Comparison of ENCODE assay signal across 9 mouse cellular contexts in genomic region chr2:128395308-128396007, GRCm38 (mm10).
DNase-seq lines count a peak whose midpoint lies in the region; ATAC-seq and TF ChIP-seq lines count a peak whose summit lies in the region.
"Had no signal": no experiment of that assay in that cellular context is flagged by ENCODE, and none has a peak within 500 bp of the region (broad histone marks: within the 10 kb centered on the region; RNA-seq: fewer than 3 reads in every experiment).

No protein-coding gene starts in this region.

- H3K9me3 ChIP-seq in heart, embryonic 11.5 days (replicated peaks; ENCODE audit: control insufficient read depth, low read length), result no peaks in the 10 kb centered on the region
- no peaks in the 10 kb centered on the region for H3K9me3 ChIP-seq in MEL (replicated peaks; ENCODE audit: insufficient read depth, low read length)
- H3K9me3 ChIP-seq in hindbrain, embryonic 15.5 days, result no peaks in the 10 kb centered on the region
- H3K9me3 ChIP-seq in midbrain, postnatal 0 days (ENCODE audit: low read length), result no peaks in the 10 kb centered on the region

- peaks cover 25% of the 10 kb centered on the region for H3K4me1 ChIP-seq in heart, embryonic 11.5 days (ENCODE audit: control insufficient read depth, insufficient read depth, low read length)
- H3K4me1 ChIP-seq in MEL (ENCODE audit: control insufficient read depth in 1 of 2, insufficient read depth in 2 of 2, low read length in 2 of 2), result peaks cover 0 to 14% of the 10 kb centered on the region in 2 experiments; a peak in 1 of 4 replicates
- H3K4me1 ChIP-seq in hindbrain, embryonic 15.5 days (replicated peaks), result 0 out of 2 replicates have a peak, but pooled peaks cover 6% of the 10 kb centered on the region
- no peaks in the 10 kb centered on the region for H3K4me1 ChIP-seq in midbrain, postnatal 0 days (ENCODE audit: insufficient read depth, low read length)

- no peaks in the 10 kb centered on the region; the same call in 1 of the 2 replicates for H3K79me2 ChIP-seq in MEL (ENCODE audit: control insufficient read depth, insufficient read depth, low read length, poor library complexity)

- no peaks in the 10 kb centered on the region for H3K36me3 ChIP-seq in heart, embryonic 11.5 days (ENCODE audit: control insufficient read depth, insufficient read depth, low read length)
- H3K36me3 ChIP-seq in MEL (ENCODE audit: control insufficient read depth in 1 of 2, insufficient read depth in 2 of 2, low read length in 2 of 2), result peaks cover 0 to 7% of the 10 kb centered on the region in 2 experiments; a peak in 2 of 4 replicates
- no peaks in the 10 kb centered on the region for H3K36me3 ChIP-seq in hindbrain, embryonic 15.5 days
- no peaks in the 10 kb centered on the region for H3K36me3 ChIP-seq in midbrain, postnatal 0 days (ENCODE audit: insufficient read depth, low read length)

- H3K9ac ChIP-seq in heart, embryonic 11.5 days (ENCODE audit: low read depth, low read length), result peak overlapping the region; percentile 47; the same call in 1 of the 2 replicates
- no peak overlapping the region for H3K9ac ChIP-seq in MEL (ENCODE audit: control insufficient read depth, low read depth, low read length, poor library complexity, severe bottlenecking)
- no peak overlapping the region for H3K9ac ChIP-seq in hindbrain, embryonic 15.5 days
- no peak overlapping the region for H3K9ac ChIP-seq in midbrain, postnatal 0 days (replicated peaks; ENCODE audit: low read length, poor library complexity, severe bottlenecking)

- no peak overlapping the region for H3K4me2 ChIP-seq in heart, embryonic 11.5 days
- H3K4me2 ChIP-seq in hindbrain, embryonic 15.5 days, result no peak overlapping the region
- H3K4me2 ChIP-seq in midbrain, postnatal 0 days (ENCODE audit: low read depth, low read length, poor library complexity, severe bottlenecking), result no peak overlapping the region

- no peak overlapping the region for H3K27ac ChIP-seq in heart, embryonic 11.5 days (ENCODE audit: low read depth, low read length)
- no peak overlapping the region for H3K27ac ChIP-seq in MEL (ENCODE audit: control insufficient read depth, low read depth, low read length)
- no peak overlapping the region for H3K27ac ChIP-seq in hindbrain, embryonic 15.5 days (replicated peaks)
- no peak overlapping the region for H3K27ac ChIP-seq in midbrain, postnatal 0 days (ENCODE audit: low read depth, low read length)
- H3K27ac ChIP-seq: gastrocnemius, adult 2 months had no signal

- TF ChIP-seq POLR2A in MEL (IDR thresholded peaks at IDR 0.05; ENCODE audit: control insufficient read depth in 1 of 2, insufficient read depth in 1 of 2, low read depth in 1 of 2, low read length in 2 of 2, poor library complexity in 1 of 2), result no peak

- no peaks in the 10 kb centered on the region for H3K27me3 ChIP-seq in heart, embryonic 11.5 days (ENCODE audit: control insufficient read depth, insufficient read depth, low read length)
- H3K27me3 ChIP-seq in MEL (ENCODE audit: control insufficient read depth in 1 of 2, insufficient read depth in 2 of 2, low read length in 2 of 2), result no peaks in the 10 kb centered on the region
- H3K27me3 ChIP-seq in hindbrain, embryonic 15.5 days, result peaks cover 6% of the 10 kb centered on the region; the same call in 1 of the 2 replicates
- peaks cover 11% of the 10 kb centered on the region; the same call in 1 of the 2 replicates for H3K27me3 ChIP-seq in midbrain, postnatal 0 days (ENCODE audit: insufficient read depth, low read length)

- TF ChIP-seq EP300 in MEL (IDR thresholded peaks at IDR 0.05; ENCODE audit: low read depth in 1 of 2, low read length in 2 of 2), result no peak

- no peak for ATAC-seq in heart, embryonic 11.5 days (replicated peaks; ENCODE audit: insufficient number of reproducible peaks, low FRiP score, low TSS enrichment)
- peak; percentile 42; the same call in 1 of the 2 replicates for ATAC-seq in hindbrain, embryonic 15.5 days (ENCODE audit: low FRiP score, low read depth)
- ATAC-seq in midbrain, postnatal 0 days (ENCODE audit: low FRiP score), result peak; percentile 13; the same call in 1 of the 2 replicates

- no peak overlapping the region for H3K4me3 ChIP-seq in heart, embryonic 11.5 days (ENCODE audit: low read depth, low read length)
- H3K4me3 ChIP-seq in MEL (ENCODE audit: control insufficient read depth in 1 of 2, insufficient read depth in 1 of 2, low read depth in 2 of 2, low read length in 2 of 2), result no peak overlapping the region
- no peak overlapping the region for H3K4me3 ChIP-seq in hindbrain, embryonic 15.5 days
- H3K4me3 ChIP-seq in midbrain, postnatal 0 days (ENCODE audit: low read depth, low read length), result no peak overlapping the region
- H3K4me3 ChIP-seq: gastrocnemius, adult 2 months had no signal

- DNase-seq in heart, adult 9 months (ENCODE audit: low spot score in 2 of 2), result no peak
- DNase-seq in MEL (ENCODE audit: low read depth, low spot score), result peak; percentile 26
- no peak for DNase-seq in midbrain, postnatal 0 days (ENCODE audit: low spot score)
- no peak for DNase-seq in urinary bladder, postnatal 14 days (ENCODE audit: low spot score)
- DNase-seq in spleen, postnatal 36 days (ENCODE audit: low spot score in 2 of 2), result no peak
- DNase-seq in adrenal gland, adult 18-20 months (ENCODE audit: low spot score in 2 of 2), result no peak

- 40% methylated on average over 4 of the region's 4 CpGs for WGBS in heart, embryonic 11.5 days (ENCODE audit: insufficient replicate concordance)
- WGBS in hindbrain, embryonic 15.5 days, result 47% methylated on average over 4 of the region's 4 CpGs
- WGBS in midbrain, postnatal 0 days, result 49% methylated on average over 4 of the region's 4 CpGs

- TF ChIP-seq RAD21 in MEL (IDR thresholded peaks at IDR 0.05; ENCODE audit: low read depth, low read length), result no peak

- no peak for TF ChIP-seq CTCF in MEL (IDR thresholded peaks at IDR 0.05 in 2 of 3, conservative IDR thresholded peaks at IDR 0.05 in 1 of 3; ENCODE audit: control insufficient read depth in 1 of 3, insufficient read depth in 1 of 3, low read depth in 2 of 3, low read length in 3 of 3, poor library complexity in 1 of 3, severe bottlenecking in 1 of 3)
- TF ChIP-seq CTCF in midbrain, postnatal 0 days (IDR thresholded peaks at IDR 0.05), result no peak

TF ChIP-seq in MEL, 35 proteins besides CTCF, POLR2A, EP300 and RAD21:
- 0 out of 2 replicates have a peak, but pooled peaks have one; percentile 2 for TF ChIP-seq HCFC1 (IDR thresholded peaks at IDR 0.05; ENCODE audit: low read depth, low read length)
- TF ChIP-seq USF2 (IDR thresholded peaks at IDR 0.05; ENCODE audit: borderline replicate concordance in 1 of 2, insufficient read depth in 1 of 2, low read depth in 1 of 2, low read length in 2 of 2), result no peak
